Mouse (Mus musculus): ENCODE measurements around the gene Ahdc1.

Ahdc1 gene

DNA sequence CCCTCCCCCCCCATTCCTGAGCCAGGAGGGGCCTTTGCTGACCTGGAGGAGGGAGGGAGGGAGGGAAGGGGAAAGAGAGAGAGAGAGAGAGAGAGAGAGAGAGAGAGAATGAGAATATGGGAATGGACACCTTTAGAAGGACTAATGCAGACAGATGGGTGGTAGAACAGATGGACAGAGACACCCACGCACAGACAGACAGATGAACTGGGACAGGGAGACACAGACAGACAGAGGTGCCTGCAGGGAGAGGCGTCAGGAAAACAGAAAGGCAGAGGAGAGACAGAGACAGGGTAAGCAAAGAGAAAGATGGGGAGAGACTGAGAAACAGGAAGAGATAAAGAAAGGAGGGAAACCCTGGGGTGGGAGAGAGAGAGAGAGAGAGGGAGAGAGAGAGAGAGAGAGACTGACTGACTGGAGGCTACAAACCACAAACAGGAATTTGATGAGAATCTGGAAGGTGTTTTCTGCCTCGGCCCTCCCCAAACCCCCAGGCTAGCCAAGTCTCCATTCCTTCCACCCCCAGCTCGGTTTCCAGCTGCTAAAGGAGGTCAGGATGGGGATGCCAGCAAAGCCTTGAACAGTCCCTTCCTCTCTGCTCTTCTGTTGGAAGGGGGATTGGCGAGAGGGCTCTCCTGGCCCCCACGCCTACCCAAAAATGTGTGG, 6.7 kb downstream of the Ahdc1 start:
- DNase-seq (ENCODE audit: low spot score) = no peak

- DNase-seq (ENCODE audit: low spot score) = no peak
These were observed 7.3 kb downstream of the Ahdc1 start for GRCm38 (mm10) chr4:133018263-133018798.

DNA sequence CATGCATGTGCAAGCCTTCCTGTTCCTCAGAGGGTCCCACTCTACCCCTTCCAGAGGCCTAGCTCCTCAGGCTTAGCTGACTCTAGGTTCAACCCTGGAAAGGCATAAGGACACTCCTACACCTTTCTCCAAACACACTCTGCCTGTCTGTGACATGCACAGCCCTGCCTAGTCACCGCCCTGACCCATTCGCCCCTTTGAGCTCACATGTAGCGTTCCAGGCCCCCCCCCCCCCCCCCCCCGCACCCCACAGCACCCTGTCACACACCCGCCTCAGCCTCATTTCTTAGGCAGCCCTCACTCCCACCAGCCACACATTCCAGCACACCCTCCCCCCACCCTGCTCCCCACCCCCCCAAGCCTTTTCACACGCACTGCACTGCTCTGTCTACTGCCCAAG, 9.7 kb downstream of the Ahdc1 start:
- no peak for DNase-seq (ENCODE audit: low spot score)

DNA sequence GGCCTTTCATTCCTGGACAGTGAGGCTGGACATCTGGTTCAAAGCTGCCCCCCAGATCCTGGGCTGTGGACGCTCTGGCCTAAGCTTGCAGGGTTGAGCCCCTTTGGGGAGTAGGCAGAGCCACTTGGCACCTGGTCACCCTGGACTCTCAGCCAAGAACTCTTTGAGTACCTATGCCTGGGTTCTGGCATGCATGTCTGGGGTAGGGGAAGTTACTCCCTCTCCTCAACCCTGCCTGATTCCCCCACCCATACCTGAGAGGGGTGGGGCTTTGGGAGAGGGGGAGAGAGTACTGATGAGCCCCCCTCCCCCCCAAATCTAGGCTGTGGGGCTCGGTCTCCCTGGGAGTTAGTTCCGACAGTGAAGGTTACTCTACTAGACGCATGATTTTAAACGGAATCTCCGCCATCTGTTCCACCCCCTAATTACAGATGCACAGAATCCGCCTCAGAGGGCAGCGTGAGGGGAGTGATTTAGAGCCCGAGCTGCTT, 10.2 kb downstream of the Ahdc1 start:
- no peak for DNase-seq (ENCODE audit: low spot score)

- no peak for DNase-seq (ENCODE audit: low spot score)
These were observed 11.2 kb downstream of the Ahdc1 start for GRCm38 (mm10) chr4:133022217-133022616.

- DNase-seq (ENCODE audit: low spot score) = no peak
These were observed 12.0 kb downstream of the Ahdc1 start for GRCm38 (mm10) chr4:133022954-133023635.

- DNase-seq (ENCODE audit: low spot score) = peak; percentile 46
These were observed 12.6 kb downstream of the Ahdc1 start for GRCm38 (mm10) chr4:133023636-133024035.

GRCm38 (mm10) chr4:133024404-133024803, 13.3 kb downstream of the Ahdc1 start:
- no peak for DNase-seq (ENCODE audit: low spot score)

GRCm38 (mm10) chr4:133024969-133025685, 14.1 kb downstream of the Ahdc1 start:
- no peak for DNase-seq (ENCODE audit: low spot score)

DNA sequence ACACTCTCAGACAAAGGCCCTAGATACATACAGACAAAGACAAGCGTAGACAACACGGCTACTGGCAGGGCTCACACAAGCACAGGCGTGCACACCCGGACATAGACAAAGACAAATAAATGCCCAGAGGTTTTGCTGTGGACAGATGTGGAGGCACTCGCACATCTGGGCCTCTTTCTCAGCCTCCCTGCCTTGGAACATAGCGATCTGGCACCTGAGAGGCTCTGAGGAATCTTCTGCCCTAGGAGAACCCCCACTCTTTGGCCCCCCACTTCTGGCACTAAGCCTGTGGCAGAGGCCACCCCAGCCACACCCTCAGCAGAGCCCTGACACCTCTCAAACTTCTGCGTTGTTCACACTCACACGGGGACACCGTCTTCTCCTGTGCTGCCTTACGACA, 15.2 kb downstream of the Ahdc1 start:
- no peak for DNase-seq (ENCODE audit: low spot score)

GRCm38 (mm10) chr4:133026826-133027375, 15.8 kb downstream of the Ahdc1 start:
- DNase-seq (ENCODE audit: low spot score) = no peak

GRCm38 (mm10) chr4:133027721-133028120, 16.7 kb downstream of the Ahdc1 start:
- no peak for DNase-seq (ENCODE audit: low spot score)

GRCm38 (mm10) chr4:133028193-133028592, 17.1 kb downstream of the Ahdc1 start:
- no peak for DNase-seq (ENCODE audit: low spot score)

DNA sequence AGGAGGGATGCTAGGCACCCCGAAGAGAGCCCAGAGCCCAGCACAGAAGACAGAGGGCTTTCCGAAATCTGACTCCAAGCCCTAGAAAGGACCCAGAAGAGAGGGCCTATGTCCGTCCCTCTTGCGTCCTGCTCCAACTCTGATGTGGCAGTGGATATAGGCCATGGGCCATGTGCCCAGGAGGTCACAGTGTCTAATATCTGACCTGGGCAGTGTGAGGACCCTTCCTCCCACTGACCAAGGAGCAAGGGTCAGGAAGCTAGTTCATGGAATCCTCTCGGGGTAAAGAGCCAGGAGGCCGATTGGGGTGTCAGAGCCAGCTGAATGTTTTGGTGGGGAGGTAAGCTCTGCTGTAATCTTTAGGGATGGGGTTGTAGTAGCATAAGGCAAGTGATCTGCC, 17.8 kb downstream of the Ahdc1 start:
- no peak for DNase-seq (ENCODE audit: low spot score)

- no peak for DNase-seq (ENCODE audit: low spot score)
These were observed 21.5 kb downstream of the Ahdc1 start for GRCm38 (mm10) chr4:133032410-133033095.

- DNase-seq (ENCODE audit: low spot score) = no peak
These were observed 23.4 kb downstream of the Ahdc1 start for GRCm38 (mm10) chr4:133034478-133034877.

DNA sequence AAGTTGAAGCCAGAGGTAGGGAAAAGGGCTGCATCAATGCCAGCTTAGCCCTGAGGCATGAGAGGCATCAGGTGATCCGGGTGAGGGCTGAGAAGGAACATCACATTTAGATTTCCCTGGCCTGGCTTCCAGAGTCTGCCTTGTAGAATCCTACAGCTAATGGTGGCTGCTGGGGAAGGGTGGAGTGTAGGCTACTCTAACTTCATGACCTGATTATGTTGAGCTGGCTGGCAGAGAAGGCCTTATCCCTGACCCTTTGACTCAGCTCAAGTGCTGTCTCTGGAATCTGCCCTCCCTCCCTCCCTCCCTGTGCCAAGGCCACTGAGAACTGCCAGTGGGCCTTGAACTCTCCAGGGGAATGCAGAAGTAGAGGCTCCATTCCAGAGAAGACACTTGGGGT, 24.4 kb downstream of the Ahdc1 start:
- DNase-seq (ENCODE audit: low spot score) = peak; percentile 41

DNA sequence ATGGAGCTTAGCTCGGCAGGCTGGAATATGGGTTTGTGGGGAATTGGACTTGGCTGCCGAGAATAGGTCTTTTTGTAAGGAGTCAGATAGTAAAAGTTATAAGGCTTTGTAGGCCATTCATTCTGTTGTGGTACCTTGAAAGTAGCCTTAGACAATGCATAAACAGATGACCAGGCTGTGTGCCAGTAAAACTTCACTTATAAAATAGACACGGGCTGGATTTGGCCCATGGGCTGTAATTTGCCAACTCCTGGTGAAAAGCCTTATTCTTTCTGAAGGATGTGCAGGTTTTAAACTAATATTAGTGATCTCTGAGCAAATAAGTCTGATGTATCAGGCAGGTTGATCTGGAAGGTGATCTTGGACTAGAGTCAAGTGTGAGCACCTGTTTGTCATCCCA, 24.9 kb downstream of the Ahdc1 start:
- peak; percentile 44 for DNase-seq (ENCODE audit: low spot score)

DNA sequence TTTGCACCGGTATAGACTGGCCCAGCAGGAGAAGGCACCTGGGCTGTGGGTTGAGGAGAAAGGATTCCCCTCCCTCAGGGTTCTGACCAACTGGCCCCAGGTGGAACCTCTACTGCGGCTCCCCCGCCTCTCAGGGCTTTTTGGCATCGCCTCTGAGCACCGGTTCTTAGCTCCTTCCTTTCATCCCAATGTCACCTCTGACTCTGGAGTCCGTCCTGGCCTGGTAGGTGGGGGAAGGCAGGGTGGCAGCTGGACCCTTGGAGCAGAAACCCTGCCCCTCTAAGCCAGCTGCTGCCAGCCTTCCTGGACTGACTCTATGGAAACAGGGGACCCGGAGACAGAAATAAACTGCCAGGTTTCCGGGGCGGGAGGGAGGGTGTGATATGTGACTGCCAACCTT, 26.2 kb downstream of the Ahdc1 start:
- no peak for DNase-seq (ENCODE audit: low spot score)

DNA sequence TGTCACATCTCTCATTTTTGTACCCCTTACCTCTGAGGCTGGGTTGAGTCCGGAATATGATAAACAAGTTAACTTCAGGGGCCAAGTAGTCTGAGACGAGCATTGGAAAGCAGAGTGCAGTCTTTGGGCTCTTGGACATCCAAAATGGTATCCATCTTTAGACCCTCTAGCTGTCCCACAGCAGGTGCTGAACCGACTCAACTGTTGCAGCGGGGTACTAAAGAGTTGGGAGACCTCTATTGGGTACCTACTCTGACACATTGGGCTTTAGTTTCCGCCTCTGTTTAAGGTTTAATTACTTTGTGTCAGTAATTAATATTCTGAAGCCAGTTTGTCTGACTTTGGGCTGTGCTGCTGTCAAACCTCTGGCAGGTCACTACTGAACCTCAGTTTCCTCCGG, 26.7 kb downstream of the Ahdc1 start:
- no peak for DNase-seq (ENCODE audit: low spot score)

GRCm38 (mm10) chr4:133038521-133039115, 27.6 kb downstream of the Ahdc1 start:
- DNase-seq (ENCODE audit: low spot score) = no peak

Measured in adipocyte (in vitro differentiated cells).